Mouse (Mus musculus): ENCODE results near the gene Zbed3. TPM values are rescaled to one million over a fixed set of nuclear protein-coding genes. Genes with fewer than 3 reads are reported as not detected.

Gene Zbed3
- polyA plus RNA-seq, 1 experiment = 13.7 TPM

DNA sequence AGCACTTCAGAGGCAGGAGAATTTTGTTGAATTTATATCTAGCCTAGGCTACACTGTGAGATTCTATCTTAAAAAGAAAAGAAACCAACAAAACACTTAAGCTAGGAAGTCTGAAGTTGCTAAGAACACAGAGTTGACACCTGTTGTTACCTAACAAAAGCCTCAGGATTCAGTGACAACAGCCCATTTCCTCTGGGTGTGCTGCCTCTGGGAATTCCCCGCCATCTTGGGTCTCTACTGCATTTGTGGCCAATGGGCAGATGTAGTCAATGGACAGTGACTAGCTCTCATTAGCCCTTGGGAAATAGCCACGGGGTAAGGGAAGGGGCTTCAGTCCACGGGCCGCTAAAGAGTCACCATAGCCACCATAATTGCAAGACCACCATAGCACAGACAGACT, 31.4 kb upstream of the Zbed3 start:
- no peaks in the 10 kb centered on the region for H3K36me3 ChIP-seq (ENCODE audit: control insufficient read depth, insufficient read depth, low read length, poor library complexity, severe bottlenecking)
- H3K9me3 ChIP-seq (replicated peaks; ENCODE audit: control insufficient read depth, insufficient read depth, low read length, poor library complexity, severe bottlenecking) = no peaks in the 10 kb centered on the region
- H3K9ac ChIP-seq (ENCODE audit: low read depth, poor library complexity, severe bottlenecking) = no peak overlapping the region
- H3K27me3 ChIP-seq (ENCODE audit: control insufficient read depth, insufficient read depth, low read length, poor library complexity, severe bottlenecking) = no peaks in the 10 kb centered on the region; the same call in 1 of the 2 replicates
- TF ChIP-seq POLR2A (IDR thresholded peaks at IDR 0.05; ENCODE audit: insufficient read depth, low read length) (no peak), EP300 (IDR thresholded peaks at IDR 0.05; ENCODE audit: insufficient read depth, low read depth, low read length) (no peak), CTCF (IDR thresholded peaks at IDR 0.05; ENCODE audit: low read depth, low read length) (no peak)
- H3K4me1 ChIP-seq (ENCODE audit: control insufficient read depth, insufficient read depth, low read length) = no peaks in the 10 kb centered on the region
- no peak overlapping the region for H3K27ac ChIP-seq (ENCODE audit: insufficient read depth, low read length)
- no peak overlapping the region for H3K4me3 ChIP-seq (ENCODE audit: low read depth, low read length)

DNA sequence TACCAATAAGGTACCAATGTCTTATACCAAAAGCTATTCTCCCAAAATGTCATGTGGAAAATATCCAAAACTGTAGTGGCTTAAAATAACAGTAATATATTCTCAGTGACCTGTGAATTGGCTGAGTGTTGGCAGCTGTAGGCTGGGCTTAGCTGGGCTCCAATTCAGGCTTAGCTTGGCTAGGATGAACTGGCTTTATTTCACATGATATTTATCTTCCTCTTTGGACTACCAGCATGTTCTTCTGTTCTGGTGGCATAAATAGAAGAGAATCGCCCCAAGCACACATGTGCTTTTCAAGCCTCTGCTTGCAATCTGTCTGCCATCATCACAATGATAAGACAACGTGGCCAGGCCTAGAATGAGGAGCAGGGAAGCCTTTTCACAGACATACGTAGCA, 23.5 kb upstream of the Zbed3 start:
- Histone ChIP-seq H3K9ac (ENCODE audit: low read depth, poor library complexity, severe bottlenecking) (no peak overlapping the region), H3K27me3 (ENCODE audit: control insufficient read depth, insufficient read depth, low read length, poor library complexity, severe bottlenecking) (no peaks in the 10 kb centered on the region), H3K4me3 (ENCODE audit: low read depth, low read length) (no peak overlapping the region), H3K4me1 (ENCODE audit: control insufficient read depth, insufficient read depth, low read length) (no peaks in the 10 kb centered on the region), H3K27ac (ENCODE audit: insufficient read depth, low read length) (no peak overlapping the region), H3K9me3 (replicated peaks; ENCODE audit: control insufficient read depth, insufficient read depth, low read length, poor library complexity, severe bottlenecking) (no peaks in the 10 kb centered on the region), H3K36me3 (ENCODE audit: control insufficient read depth, insufficient read depth, low read length, poor library complexity, severe bottlenecking) (no peaks in the 10 kb centered on the region)
- TF ChIP-seq POLR2A (IDR thresholded peaks at IDR 0.05; ENCODE audit: insufficient read depth, low read length) (no peak), EP300 (IDR thresholded peaks at IDR 0.05; ENCODE audit: insufficient read depth, low read depth, low read length) (no peak), CTCF (IDR thresholded peaks at IDR 0.05; ENCODE audit: low read depth, low read length) (no peak)

DNA sequence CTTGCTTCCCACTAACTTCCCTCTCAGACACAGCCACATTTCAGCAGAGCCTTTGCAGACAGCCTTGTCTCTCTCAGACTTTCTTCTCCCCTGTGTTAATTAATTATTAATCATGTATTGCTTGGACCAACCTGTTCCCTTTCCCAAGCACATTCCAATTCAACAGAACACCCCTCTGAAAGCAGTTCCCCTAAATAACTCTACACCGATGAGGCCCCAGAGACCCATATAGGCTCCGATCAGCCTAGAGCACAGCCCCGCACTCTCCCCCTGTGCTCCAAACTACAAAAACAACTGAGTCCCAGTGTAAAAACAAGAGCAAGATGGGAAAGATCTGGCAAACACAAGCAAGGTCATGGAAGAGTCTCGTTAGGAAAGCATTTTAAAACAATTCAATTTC, 16.8 kb upstream of the Zbed3 start:
- no peaks in the 10 kb centered on the region for H3K4me1 ChIP-seq (ENCODE audit: control insufficient read depth, insufficient read depth, low read length)
- H3K9me3 ChIP-seq (replicated peaks; ENCODE audit: control insufficient read depth, insufficient read depth, low read length, poor library complexity, severe bottlenecking) = no peaks in the 10 kb centered on the region
- H3K9ac ChIP-seq (ENCODE audit: low read depth, poor library complexity, severe bottlenecking) = no peak overlapping the region
- TF ChIP-seq EP300 (IDR thresholded peaks at IDR 0.05; ENCODE audit: insufficient read depth, low read depth, low read length) (no peak), CTCF (IDR thresholded peaks at IDR 0.05; ENCODE audit: low read depth, low read length) (no peak), POLR2A (IDR thresholded peaks at IDR 0.05; ENCODE audit: insufficient read depth, low read length) (no peak)
- no peak overlapping the region for H3K27ac ChIP-seq (ENCODE audit: insufficient read depth, low read length)
- no peak overlapping the region for H3K4me3 ChIP-seq (ENCODE audit: low read depth, low read length)
- no peaks in the 10 kb centered on the region for H3K36me3 ChIP-seq (ENCODE audit: control insufficient read depth, insufficient read depth, low read length, poor library complexity, severe bottlenecking)
- H3K27me3 ChIP-seq (ENCODE audit: control insufficient read depth, insufficient read depth, low read length, poor library complexity, severe bottlenecking) = no peaks in the 10 kb centered on the region

DNA sequence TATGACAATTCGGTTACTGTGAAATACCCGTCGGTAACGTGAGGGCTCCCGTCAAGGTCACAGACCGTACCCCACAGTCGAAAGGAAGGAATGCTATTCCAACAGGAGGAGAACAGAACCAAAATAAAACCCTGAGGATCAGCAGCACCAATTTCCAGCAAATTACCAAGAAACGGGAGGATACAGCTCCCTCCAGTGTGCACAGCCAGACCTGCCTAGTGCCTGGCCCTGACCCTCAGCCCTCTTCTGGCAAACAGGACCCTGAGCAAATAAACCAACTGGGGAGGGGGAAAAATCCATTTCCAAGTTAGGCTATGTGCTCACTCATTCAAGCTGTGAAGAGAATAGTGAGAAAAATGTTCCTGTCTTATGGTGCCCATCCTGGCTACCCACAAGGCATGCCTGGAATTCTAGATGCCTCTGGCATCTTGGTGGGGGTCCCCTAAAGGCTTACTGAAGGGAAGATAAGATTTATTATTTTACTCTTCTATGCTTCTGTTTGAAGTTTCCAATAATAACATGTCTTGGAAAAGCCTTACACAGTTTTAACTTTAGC, 16.2 kb upstream of the Zbed3 start:
- H3K4me3 ChIP-seq (ENCODE audit: low read depth, low read length) = no peak overlapping the region
- no peak overlapping the region for H3K27ac ChIP-seq (ENCODE audit: insufficient read depth, low read length)
- no peak for TF ChIP-seq EP300 (IDR thresholded peaks at IDR 0.05; ENCODE audit: insufficient read depth, low read depth, low read length)
- TF ChIP-seq CTCF (IDR thresholded peaks at IDR 0.05; ENCODE audit: low read depth, low read length) = no peak
- TF ChIP-seq POLR2A (IDR thresholded peaks at IDR 0.05; ENCODE audit: insufficient read depth, low read length) = no peak
- H3K9ac ChIP-seq (ENCODE audit: low read depth, poor library complexity, severe bottlenecking) = no peak overlapping the region
- no peaks in the 10 kb centered on the region for H3K4me1 ChIP-seq (ENCODE audit: control insufficient read depth, insufficient read depth, low read length)
- H3K36me3 ChIP-seq (ENCODE audit: control insufficient read depth, insufficient read depth, low read length, poor library complexity, severe bottlenecking) = no peaks in the 10 kb centered on the region
- H3K9me3 ChIP-seq (replicated peaks; ENCODE audit: control insufficient read depth, insufficient read depth, low read length, poor library complexity, severe bottlenecking) = no peaks in the 10 kb centered on the region
- H3K27me3 ChIP-seq (ENCODE audit: control insufficient read depth, insufficient read depth, low read length, poor library complexity, severe bottlenecking) = no peaks in the 10 kb centered on the region

DNA sequence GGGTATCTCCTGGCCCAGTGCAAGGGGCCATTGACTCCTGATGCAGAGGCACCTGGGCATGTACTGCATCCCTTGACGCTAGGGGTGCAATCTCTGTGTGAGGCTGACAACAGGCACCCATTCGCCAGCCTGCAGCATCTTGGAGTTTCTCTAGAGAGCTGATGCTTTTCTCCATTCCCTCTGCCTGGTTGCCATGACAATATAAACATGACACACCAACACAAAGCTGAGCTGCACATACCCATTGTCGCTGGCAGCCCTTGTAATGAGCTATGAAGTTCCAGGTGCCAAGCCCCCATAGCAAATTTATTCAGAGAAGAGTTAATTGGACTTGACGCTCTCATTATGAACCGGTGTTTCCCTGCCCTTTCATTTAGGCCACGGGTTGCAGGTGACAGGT, 11.4 kb upstream of the Zbed3 start:
- Histone ChIP-seq H3K36me3 (ENCODE audit: control insufficient read depth, insufficient read depth, low read length, poor library complexity, severe bottlenecking) (no peaks in the 10 kb centered on the region), H3K4me1 (ENCODE audit: control insufficient read depth, insufficient read depth, low read length) (no peaks in the 10 kb centered on the region), H3K9me3 (replicated peaks; ENCODE audit: control insufficient read depth, insufficient read depth, low read length, poor library complexity, severe bottlenecking) (no peaks in the 10 kb centered on the region), H3K27me3 (ENCODE audit: control insufficient read depth, insufficient read depth, low read length, poor library complexity, severe bottlenecking) (no peaks in the 10 kb centered on the region), H3K27ac (ENCODE audit: insufficient read depth, low read length) (no peak overlapping the region), H3K4me3 (ENCODE audit: low read depth, low read length) (no peak overlapping the region), H3K9ac (ENCODE audit: low read depth, poor library complexity, severe bottlenecking) (no peak overlapping the region)
- TF ChIP-seq CTCF (IDR thresholded peaks at IDR 0.05; ENCODE audit: low read depth, low read length) (no peak), EP300 (IDR thresholded peaks at IDR 0.05; ENCODE audit: insufficient read depth, low read depth, low read length) (no peak), POLR2A (IDR thresholded peaks at IDR 0.05; ENCODE audit: insufficient read depth, low read length) (no peak)

DNA sequence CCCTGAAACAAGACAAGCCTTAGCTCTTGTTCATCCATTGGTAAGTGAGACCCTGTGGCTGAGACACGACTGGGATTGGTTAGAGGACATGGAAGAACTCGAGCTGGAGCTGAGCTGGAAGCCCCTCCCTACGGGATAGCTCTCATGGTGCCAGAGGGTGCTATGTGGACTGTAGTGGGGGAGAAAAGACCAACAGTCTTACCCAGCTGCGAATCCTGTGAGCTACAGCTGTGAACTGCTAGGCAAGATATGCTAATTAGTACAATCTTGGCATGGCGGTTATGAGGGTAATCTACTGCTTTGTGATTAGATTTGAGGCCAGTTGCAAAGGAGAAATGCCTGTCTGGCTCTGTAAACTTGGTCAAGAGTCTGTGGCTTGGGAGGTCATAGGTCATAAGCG, 4.3 kb upstream of the Zbed3 start:
- Histone ChIP-seq H3K36me3 (ENCODE audit: control insufficient read depth, insufficient read depth, low read length, poor library complexity, severe bottlenecking) (no peaks in the 10 kb centered on the region), H3K27me3 (ENCODE audit: control insufficient read depth, insufficient read depth, low read length, poor library complexity, severe bottlenecking) (no peaks in the 10 kb centered on the region; the same call in 1 of the 2 replicates), H3K4me1 (ENCODE audit: control insufficient read depth, insufficient read depth, low read length) (no peaks in the 10 kb centered on the region), H3K9me3 (replicated peaks; ENCODE audit: control insufficient read depth, insufficient read depth, low read length, poor library complexity, severe bottlenecking) (no peaks in the 10 kb centered on the region), H3K4me3 (ENCODE audit: low read depth, low read length) (no peak overlapping the region), H3K27ac (ENCODE audit: insufficient read depth, low read length) (no peak overlapping the region), H3K9ac (ENCODE audit: low read depth, poor library complexity, severe bottlenecking) (no peak overlapping the region)
- TF ChIP-seq POLR2A (IDR thresholded peaks at IDR 0.05; ENCODE audit: insufficient read depth, low read length) (no peak), EP300 (IDR thresholded peaks at IDR 0.05; ENCODE audit: insufficient read depth, low read depth, low read length) (no peak), CTCF (IDR thresholded peaks at IDR 0.05; ENCODE audit: low read depth, low read length) (no peak)
